Mouse (Mus musculus): ENCODE results near the gene Arl6ip5.

Arl6ip5 gene

DNA sequence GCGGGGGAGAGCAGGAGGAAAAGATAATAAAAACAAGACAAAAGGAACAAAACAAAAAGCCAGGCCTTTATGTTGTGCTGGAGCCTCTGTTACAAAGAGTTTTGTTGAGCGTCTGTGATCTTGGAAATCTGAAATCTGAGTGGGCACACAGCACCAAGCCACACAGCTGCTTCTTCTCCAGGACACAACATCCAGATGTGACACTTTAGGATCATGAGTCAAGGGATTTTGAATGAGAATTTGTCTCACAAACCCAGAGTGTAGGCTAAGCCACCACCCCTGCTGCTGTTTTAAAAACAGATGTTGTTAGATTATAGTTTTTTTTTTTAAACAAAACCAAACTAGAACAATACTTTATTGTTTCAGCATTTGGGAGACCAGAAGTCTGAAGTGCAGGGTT lies 61.9 kb downstream of the Arl6ip5 start:
- no peak for DNase-seq (ENCODE audit: low read depth, low spot score)

DNA sequence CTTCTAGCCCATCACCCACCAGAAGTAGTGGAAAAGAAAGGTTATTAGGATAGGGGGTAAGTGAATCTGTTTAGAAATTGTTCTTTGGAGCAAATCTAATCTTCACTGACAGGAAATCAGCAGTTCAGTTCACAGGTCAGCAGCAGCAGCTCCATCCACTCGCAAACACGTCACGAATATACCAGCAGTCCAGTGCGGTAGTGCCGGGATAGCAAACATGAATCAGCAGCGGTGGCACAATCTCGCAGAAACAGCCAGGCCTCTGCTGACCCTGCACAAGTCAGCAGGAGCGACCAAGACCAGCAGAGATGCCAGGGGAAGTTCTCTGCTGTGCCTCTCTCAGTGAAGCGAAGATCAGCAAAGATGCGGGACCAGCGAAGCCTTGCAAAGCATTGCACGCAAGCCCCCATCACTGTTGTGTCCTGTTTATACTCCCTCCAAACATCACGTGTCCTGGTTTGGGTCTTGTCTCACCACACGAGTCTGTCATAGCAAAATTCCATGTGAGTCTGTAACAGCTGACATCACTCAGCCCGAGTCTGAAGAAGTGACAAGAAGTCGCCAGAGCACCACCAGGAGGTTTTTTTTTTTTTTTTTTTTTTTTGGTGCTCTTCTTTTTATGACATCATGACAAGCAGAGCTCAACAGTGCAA lies 62.7 kb downstream of the Arl6ip5 start:
- no peak for DNase-seq (ENCODE audit: low read depth, low spot score)

GRCm38 (mm10) chr6:97273777-97274176 lies 63.3 kb downstream of the Arl6ip5 start:
- DNase-seq (ENCODE audit: low read depth, low spot score), result no peak

DNA sequence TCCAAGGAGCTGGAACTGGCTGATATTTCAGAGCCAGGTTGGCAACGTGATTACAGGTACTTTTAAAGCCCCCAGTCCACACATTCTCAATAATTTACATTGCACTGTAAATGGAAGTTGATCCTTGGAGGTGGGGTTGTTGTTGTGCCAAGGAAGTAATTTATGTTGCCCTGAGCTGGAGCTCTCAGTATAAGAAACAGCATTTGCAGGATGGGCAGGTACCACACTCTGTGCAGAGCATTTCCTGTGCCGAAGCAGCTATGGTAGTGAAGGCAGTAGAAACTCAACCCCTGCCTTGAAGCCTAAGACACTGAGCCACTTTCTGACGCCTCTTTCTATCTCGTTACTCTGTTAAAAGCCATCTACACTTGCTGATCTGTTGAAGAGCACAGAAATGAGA lies 65.3 kb downstream of the Arl6ip5 start:
- DNase-seq (ENCODE audit: low read depth, low spot score), result no peak

DNA sequence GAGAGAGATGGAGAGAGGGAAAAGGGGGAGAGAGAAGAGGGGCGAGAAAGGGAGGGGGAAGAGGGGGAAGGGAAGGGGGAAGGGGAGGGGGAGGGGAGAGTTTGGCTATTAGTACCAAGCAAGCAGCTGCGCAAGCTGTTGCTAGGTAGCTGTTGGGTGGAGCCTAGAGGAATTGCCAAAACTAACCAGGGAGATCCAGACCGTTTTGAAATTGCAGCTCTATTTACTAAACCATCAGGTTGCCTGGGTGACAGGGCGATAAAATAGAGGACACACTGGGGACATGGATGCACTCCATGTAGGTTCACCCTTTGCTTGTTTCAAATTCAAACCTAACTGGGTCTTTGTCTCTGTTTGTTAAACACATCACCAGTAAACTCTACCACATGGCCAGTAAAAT lies 65.9 kb downstream of the Arl6ip5 start:
- DNase-seq (ENCODE audit: low read depth, low spot score), result no peak

DNA sequence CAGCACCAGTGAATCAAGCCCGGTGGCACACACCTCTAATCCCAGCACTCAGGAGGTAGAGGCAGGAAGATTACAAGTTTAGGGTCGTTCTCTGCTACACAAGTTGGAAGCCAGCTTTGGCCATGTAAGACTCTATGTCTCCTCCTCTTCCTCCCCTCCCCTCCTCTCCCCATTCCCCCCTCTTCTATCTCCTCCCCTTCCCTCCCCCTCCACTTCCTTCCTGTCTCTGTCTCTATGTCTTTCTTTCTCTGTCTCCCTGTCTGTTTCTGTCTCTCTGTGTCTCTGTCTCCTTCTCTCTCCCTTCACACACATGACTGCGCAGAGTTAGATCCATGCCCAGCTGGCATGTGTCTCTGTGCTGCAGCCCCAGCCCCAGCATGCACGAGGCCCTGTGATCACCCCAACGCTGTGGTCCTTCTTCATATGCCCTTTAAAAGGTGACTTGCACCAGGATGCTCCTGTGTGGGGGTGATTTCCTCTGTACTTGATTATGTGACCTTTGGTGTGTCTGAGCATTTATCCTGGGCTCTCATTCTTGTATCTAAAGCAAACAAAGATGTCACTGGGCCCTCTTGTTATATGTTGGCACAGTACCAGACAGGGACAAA lies 66.5 kb downstream of the Arl6ip5 start:
- DNase-seq (ENCODE audit: low read depth, low spot score), result no peak

DNA sequence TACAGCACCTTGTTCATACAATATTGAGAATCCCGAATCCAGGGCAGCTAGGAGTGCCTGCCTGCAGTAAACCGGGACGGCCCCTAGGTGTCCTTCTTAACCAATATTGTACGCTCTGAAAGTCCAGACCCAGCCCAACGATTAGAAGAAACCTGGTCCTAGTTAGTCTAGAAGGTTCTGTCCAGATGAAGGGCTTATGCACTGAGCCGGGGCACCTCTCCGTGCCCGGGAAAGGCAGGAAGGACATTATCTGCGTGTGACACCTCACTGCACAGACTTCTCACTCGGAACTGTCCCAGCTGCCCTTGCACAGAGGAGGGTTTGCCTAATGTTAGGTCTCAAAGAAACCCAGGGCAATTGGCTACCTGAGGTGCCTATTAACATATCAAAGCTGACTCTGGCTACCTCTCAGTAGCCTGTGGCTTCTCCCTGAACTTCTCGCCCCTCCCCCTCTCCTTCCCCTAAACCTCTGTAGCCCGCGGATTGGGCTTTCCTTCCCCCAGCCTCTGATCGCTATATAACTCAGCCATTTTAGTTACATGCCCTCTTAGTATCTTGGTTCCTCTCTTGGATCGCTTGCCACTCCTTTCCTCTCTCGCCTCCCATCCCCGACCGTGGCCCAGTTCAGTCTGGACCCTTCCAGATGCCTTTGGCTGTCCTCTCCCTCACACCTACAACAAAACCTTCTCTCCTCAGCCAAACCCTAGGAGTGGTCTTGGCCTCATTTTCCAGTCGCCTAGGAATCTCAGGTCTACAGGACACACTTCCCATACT lies 67.7 kb downstream of the Arl6ip5 start:
- peak; percentile 83 for DNase-seq (ENCODE audit: low read depth, low spot score)

DNA sequence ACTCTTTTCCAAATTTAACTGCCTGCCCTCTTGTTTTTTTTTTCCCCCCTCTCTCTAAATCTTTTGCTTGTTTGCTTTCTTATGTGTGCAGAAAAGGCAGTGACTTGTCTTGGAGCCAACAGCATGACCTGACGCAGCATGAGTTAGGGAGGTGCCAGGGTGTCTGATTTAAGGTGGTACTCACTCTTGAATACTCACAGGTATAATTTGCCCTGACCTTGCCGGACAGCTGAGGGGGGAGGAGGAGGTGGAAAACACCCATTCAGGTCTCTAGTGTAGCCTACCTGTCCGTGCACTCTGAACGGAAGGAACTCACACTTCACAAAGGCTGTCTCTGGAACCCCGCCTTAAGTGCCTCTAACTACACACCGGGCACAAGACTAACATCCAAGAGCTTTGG lies 68.4 kb downstream of the Arl6ip5 start:
- DNase-seq (ENCODE audit: low read depth, low spot score), result no peak

All from brain, adult 2 months (tissue).